Mouse (Mus musculus): ENCODE measurements around the gene Csf3. TPM values are rescaled to one million over a fixed set of nuclear protein-coding genes. Genes with fewer than 3 reads are reported as not detected.
"Not testable (repeated sequence)": the region's sequence is repeated elsewhere in the genome, so short reads cannot be mapped to it uniquely, and the experiment has no call there.

The Csf3 gene
- total and polyA plus RNA-seq, 3 experiments, result 0.21 TPM; not detected in 2

GRCm38 (mm10) chr11:98735111-98735510 lies 34.0 kb downstream of the Csf3 start:
- dilution Hi-C loops (cut with MboI; ENCODE audit: extremely low pct_ligation_motif_present, extremely low pct_unique_long_range_greater_than_20kb, low sequenced_read_pairs) (no loop called here), in situ Hi-C loops (cut with MboI; ENCODE audit: low pct_ligation_motif_present, low pct_unique_long_range_greater_than_20kb, low sequenced_read_pairs) (no loop called here)
- Histone ChIP-seq H3K27me3 (replicated peaks) (peaks cover 47% of the 10 kb centered on the region), H3K9me3 (replicated peaks; ENCODE audit: low read length) (peaks cover 11% of the 10 kb centered on the region), H3K9ac (ENCODE audit: insufficient read depth, low read depth) (no peak overlapping the region), H3K4me2 (ENCODE audit: insufficient read depth, low read depth, poor library complexity, severe bottlenecking) (no peak overlapping the region), H3K4me1 (ENCODE audit: control insufficient read depth in 1 of 2, insufficient read depth in 2 of 2) (no peaks in the 10 kb centered on the region), H3K36me3 (replicated peaks in 1 of 2; ENCODE audit: control insufficient read depth in 1 of 2, insufficient read depth in 1 of 2, low read length in 1 of 2) (no peaks in the 10 kb centered on the region), H3K4me3 (replicated peaks in 1 of 3; ENCODE audit: low read depth in 2 of 3, low read length in 2 of 3, poor library complexity in 1 of 3) (no peak overlapping the region), H3K79me2 (replicated peaks; ENCODE audit: control insufficient read depth, extremely low read depth, insufficient read depth, poor library complexity, severe bottlenecking) (no peaks in the 10 kb centered on the region), H3K27ac (ENCODE audit: insufficient read depth, low read depth) (no peak overlapping the region)
- no peak for TF ChIP-seq HCFC1 (IDR thresholded peaks at IDR 0.05; ENCODE audit: low read depth, low read length)
- TF ChIP-seq GABPA (IDR thresholded peaks at IDR 0.05; ENCODE audit: insufficient replicate concordance, low read depth, low read length), result no peak
- TF ChIP-seq MAZ (IDR thresholded peaks at IDR 0.05; ENCODE audit: low read depth, low read length), result no peak
- no peak for DNase-seq (ENCODE audit: extremely low read depth)

GRCm38 (mm10) chr11:98736176-98736575 lies 35.1 kb downstream of the Csf3 start:
- Histone ChIP-seq H3K9me3 (replicated peaks; ENCODE audit: low read length) (peaks cover 11% of the 10 kb centered on the region), H3K27me3 (replicated peaks) (peaks cover 56% of the 10 kb centered on the region), H3K9ac (ENCODE audit: insufficient read depth, low read depth) (no peak overlapping the region), H3K79me2 (replicated peaks; ENCODE audit: control insufficient read depth, extremely low read depth, insufficient read depth, poor library complexity, severe bottlenecking) (no peaks in the 10 kb centered on the region), H3K36me3 (replicated peaks in 1 of 2; ENCODE audit: control insufficient read depth in 1 of 2, insufficient read depth in 1 of 2, low read length in 1 of 2) (no peaks in the 10 kb centered on the region), H3K4me1 (ENCODE audit: control insufficient read depth in 1 of 2, insufficient read depth in 2 of 2) (peaks cover 0 to 3% of the 10 kb centered on the region in 2 experiments; a peak in 2 of 4 replicates), H3K27ac (ENCODE audit: insufficient read depth, low read depth) (no peak overlapping the region), H3K4me2 (ENCODE audit: insufficient read depth, low read depth, poor library complexity, severe bottlenecking) (no peak overlapping the region), H3K4me3 (replicated peaks in 1 of 3; ENCODE audit: low read depth in 2 of 3, low read length in 2 of 3, poor library complexity in 1 of 3) (no peak overlapping the region)
- DNase-seq (ENCODE audit: extremely low read depth), result no peak
- in situ Hi-C loops (cut with MboI; ENCODE audit: low pct_ligation_motif_present, low pct_unique_long_range_greater_than_20kb, low sequenced_read_pairs) (no loop called here), dilution Hi-C loops (cut with MboI; ENCODE audit: extremely low pct_ligation_motif_present, extremely low pct_unique_long_range_greater_than_20kb, low sequenced_read_pairs) (no loop called here)
- TF ChIP-seq TCF12 (IDR thresholded peaks at IDR 0.05; ENCODE audit: low read depth, low read length) (no peak), MAX (IDR thresholded peaks at IDR 0.05; ENCODE audit: low read length) (no peak), RAD21 (IDR thresholded peaks at IDR 0.05; ENCODE audit: low read depth, low read length) (no peak), MYC (IDR thresholded peaks at IDR 0.05; ENCODE audit: low read depth, low read length) (no peak), KAT2A (IDR thresholded peaks at IDR 0.05; ENCODE audit: insufficient replicate concordance, low read length) (no peak), SMC3 (IDR thresholded peaks at IDR 0.05; ENCODE audit: low read depth, low read length) (no peak), ZMIZ1 (IDR thresholded peaks at IDR 0.05; ENCODE audit: low read depth, low read length) (no peak), ETS1 (conservative IDR thresholded peaks at IDR 0.05; ENCODE audit: low read depth, low read length) (no peak), PAX5 (IDR thresholded peaks at IDR 0.05; ENCODE audit: low read length) (no peak), NELFE (IDR thresholded peaks at IDR 0.05; ENCODE audit: low read depth, low read length) (no peak), GABPA (IDR thresholded peaks at IDR 0.05; ENCODE audit: insufficient replicate concordance, low read depth, low read length) (no peak), JUN (IDR thresholded peaks at IDR 0.05; ENCODE audit: insufficient read depth, low read depth, low read length) (no peak), IRF4 (IDR thresholded peaks at IDR 0.05; ENCODE audit: low read depth, low read length) (no peak), MXI1 (IDR thresholded peaks at IDR 0.05; ENCODE audit: low read depth, low read length) (no peak), HCFC1 (IDR thresholded peaks at IDR 0.05; ENCODE audit: low read depth, low read length) (no peak), JUND (conservative IDR thresholded peaks at IDR 0.05; ENCODE audit: low read depth, low read length) (no peak), SIN3A (IDR thresholded peaks at IDR 0.05; ENCODE audit: low read length) (no peak), TBP (conservative IDR thresholded peaks at IDR 0.05; ENCODE audit: low read depth, low read length) (no peak), MAZ (IDR thresholded peaks at IDR 0.05; ENCODE audit: low read depth, low read length) (no peak), CHD2 (IDR thresholded peaks at IDR 0.05; ENCODE audit: low read length) (no peak)

GRCm38 (mm10) chr11:98737220-98737619 lies 36.2 kb downstream of the Csf3 start:
- H3K79me2 ChIP-seq (replicated peaks; ENCODE audit: control insufficient read depth, extremely low read depth, insufficient read depth, poor library complexity, severe bottlenecking); dilution Hi-C loops (cut with MboI; ENCODE audit: extremely low pct_ligation_motif_present, extremely low pct_unique_long_range_greater_than_20kb, low sequenced_read_pairs); in situ Hi-C loops (cut with MboI; ENCODE audit: low pct_ligation_motif_present, low pct_unique_long_range_greater_than_20kb, low sequenced_read_pairs); H3K9ac ChIP-seq (ENCODE audit: insufficient read depth, low read depth); DNase-seq (ENCODE audit: extremely low read depth); H3K36me3 ChIP-seq (replicated peaks in 1 of 2; ENCODE audit: control insufficient read depth in 1 of 2, insufficient read depth in 1 of 2, low read length in 1 of 2); H3K4me1 ChIP-seq (ENCODE audit: control insufficient read depth in 1 of 2, insufficient read depth in 2 of 2); H3K27ac ChIP-seq (ENCODE audit: insufficient read depth, low read depth); H3K4me3 ChIP-seq (replicated peaks in 1 of 3; ENCODE audit: low read depth in 2 of 3, low read length in 2 of 3, poor library complexity in 1 of 3); H3K4me2 ChIP-seq (ENCODE audit: insufficient read depth, low read depth, poor library complexity, severe bottlenecking): not testable (repeated sequence)
- H3K27me3 ChIP-seq (replicated peaks), result peaks cover 57% of the 10 kb centered on the region
- peaks cover 11% of the 10 kb centered on the region for H3K9me3 ChIP-seq (replicated peaks; ENCODE audit: low read length)
